Mouse (Mus musculus) CD4-positive helper T cell, adult 2 months (primary cell): ENCODE results near the gene Rnaseh2b.

ENCODE experiments used
- DNase-seq: peaks from one replicate; pipeline ENCODE4 v3.0.0-alpha.2; 2012; ENCODE audit warnings: low read depth, missing footprints, low spot score

Rnaseh2b gene

DNA sequence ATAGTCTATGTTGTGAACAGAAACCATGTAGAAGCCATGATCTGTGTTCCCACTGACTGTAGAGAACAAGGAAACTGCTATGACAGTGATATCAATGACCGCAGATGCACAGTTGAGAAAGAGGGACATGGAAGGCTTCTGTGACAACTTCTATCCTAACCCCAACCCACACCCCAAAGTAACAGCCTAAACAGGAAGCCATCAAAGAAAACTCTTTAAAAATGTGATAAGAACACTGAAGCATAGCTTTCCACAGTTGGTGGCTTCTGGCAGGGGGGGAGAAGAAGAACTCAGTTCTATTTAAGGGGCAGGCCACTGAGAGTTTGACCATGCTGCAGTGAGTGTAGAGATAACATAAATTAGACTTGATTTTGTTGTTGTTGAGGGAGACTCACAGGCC lies 19.3 kb downstream of the Rnaseh2b start:
- no peak for DNase-seq

GRCm38 (mm10) chr14:62322581-62323344 lies 30.4 kb downstream of the Rnaseh2b start:
- no peak for DNase-seq

GRCm38 (mm10) chr14:62323457-62323856 lies 31.1 kb downstream of the Rnaseh2b start:
- no peak for DNase-seq

DNA sequence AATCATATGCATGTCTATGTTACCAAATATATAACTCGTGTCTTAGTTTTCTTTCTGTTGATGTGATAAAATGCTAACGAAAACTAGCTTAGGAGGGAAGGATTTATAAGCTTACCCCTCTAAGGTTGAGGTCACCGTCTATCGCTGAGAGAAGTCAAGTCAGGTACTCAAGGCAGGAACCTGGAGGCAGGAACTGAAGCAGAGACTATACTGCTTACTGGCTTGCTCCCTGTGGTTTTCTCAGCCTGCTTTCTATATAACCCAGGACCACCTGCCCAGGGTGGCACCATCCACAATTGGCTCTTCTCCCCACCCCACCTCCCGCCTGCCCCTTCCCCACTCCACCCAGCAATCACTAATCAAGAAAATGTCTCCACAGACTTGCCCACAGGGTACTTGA lies 32.6 kb downstream of the Rnaseh2b start:
- DNase-seq = no peak

DNA sequence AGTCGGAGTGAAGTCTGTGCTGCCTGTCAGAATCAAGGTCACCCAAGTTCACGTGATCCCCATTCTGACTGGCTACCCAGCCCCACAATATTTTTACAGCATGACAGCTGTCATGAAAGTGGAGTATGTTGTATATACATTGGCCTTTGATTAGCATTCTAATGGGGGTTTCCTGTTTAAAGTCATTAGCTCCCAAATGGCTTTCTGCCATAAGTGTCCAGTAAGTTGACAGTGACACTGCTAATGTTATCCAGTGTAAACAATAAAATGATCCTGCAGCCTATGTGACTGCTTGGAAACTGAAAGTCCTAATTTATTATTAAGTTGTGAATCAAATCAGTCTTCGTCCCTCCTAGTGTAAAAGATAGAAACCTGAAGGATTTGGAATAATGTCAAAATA lies 33.6 kb downstream of the Rnaseh2b start:
- DNase-seq = no peak

DNA sequence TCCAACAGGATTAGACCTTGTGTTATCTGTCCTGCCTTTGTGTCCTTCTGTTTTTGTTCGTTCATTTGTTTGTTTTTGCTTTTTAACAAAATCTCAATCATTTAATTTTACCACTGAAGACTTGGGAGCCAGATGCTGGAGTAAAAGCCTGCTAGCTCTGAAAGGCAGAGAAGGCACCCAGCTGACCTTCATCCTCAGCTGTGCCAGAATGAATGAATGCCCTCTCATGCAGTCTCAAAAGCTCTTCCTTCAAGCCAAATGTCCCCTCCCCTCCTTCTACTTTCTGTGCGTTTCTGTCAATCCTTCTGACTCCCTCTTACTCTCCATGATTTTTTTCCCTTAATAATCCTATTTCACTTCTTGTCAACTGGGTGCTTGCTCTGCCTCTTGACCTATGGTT lies 34.8 kb downstream of the Rnaseh2b start:
- no peak for DNase-seq

DNA sequence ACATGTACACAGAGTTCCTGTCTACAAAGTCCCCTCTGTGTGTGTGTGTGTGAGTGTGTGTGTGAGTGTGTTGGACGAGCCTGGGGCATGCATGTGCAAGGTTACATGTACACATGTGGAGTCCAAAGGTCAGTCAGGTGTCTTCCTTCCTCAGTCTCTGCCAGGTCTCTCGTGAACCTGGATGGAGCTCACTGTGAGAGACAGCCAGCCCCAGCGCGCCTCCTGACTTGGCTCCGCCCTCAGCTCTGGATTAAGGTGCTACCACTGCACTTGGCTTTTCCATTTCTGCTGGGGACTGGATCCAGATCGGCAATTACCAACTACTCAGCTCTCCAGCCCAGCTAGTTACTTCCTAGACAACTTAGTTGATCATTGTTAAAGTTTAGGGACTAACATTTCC lies 36.2 kb downstream of the Rnaseh2b start:
- no peak for DNase-seq

DNA sequence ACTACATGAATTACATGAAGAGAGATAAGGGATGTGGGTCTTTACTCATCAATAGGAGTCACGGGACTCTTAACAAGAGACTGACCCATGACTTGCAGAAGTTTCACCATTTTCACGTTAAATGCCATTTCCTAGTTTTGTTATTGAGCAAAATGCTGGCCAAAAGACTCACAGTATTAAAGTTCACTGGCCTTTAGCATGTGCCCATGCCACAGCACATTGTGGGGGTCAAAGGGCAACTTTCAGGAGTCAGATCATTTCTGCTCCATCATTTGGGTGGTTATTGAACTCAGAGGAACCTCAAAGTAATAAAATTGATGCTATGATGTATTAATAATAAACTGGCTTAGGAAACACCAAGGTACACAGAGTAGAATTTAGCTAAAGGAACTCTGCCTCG lies 37.2 kb downstream of the Rnaseh2b start:
- DNase-seq = no peak

DNA sequence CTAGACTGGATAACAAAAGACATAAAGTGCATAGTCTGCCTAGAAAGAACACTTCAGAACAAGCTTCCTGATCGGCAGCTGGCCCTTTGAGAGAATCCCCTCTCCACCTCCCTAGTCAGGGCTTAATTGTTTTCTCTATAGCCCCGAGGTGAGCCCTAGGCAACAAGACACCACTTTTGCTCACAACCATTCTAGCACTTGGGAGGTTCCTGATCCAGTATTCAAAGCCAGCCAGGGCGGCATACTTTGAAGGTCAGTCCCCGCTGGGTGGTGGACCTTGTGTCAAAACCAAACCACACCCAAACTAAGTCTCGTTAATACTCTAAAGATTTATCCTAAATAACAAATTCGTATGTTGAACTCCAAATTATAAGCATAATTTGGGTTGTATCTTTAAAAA lies 39.1 kb downstream of the Rnaseh2b start:
- no peak for DNase-seq

GRCm38 (mm10) chr14:62331866-62332619 lies 39.7 kb downstream of the Rnaseh2b start:
- DNase-seq = peak; percentile 89

DNA sequence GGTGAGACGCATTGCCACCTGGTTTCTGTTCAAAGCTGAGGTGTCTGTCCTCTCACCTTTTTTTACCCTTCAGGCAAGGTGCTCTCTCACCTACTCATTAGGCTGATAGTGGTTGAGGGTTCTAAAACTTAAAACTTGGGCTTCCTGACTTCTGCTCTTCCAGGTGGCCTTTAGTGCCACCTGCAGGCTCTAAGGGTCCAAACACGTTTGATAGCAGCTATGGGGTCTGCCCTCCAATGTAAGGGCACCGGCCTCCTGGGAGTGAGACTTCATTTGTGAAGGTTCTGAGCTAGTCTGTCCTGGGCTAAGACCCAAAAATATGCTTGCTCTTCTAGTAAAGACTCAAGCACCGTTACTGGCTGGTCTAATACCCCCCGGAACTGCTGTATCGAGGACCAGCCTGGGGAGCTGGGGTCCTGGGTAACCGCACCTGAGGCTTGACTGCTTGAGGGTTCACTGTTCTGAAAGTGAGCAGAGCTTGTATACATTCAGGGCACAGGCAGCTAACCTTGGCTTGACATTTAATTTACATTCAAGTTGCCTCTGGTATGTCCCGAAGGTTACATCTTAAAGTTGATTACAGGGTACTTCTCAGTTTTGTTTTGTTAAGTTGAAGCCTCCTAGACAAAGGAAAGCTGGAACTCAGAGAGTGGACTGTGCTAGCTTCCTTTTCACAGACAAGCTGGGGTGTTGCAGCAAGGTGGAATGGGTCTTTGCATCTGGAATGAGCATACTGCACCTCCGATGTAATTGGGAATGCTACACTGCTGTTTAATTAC lies 41.7 kb downstream of the Rnaseh2b start:
- peak; percentile 27 for DNase-seq

GRCm38 (mm10) chr14:62339196-62339595 lies 46.8 kb downstream of the Rnaseh2b start:
- DNase-seq = no peak

DNA sequence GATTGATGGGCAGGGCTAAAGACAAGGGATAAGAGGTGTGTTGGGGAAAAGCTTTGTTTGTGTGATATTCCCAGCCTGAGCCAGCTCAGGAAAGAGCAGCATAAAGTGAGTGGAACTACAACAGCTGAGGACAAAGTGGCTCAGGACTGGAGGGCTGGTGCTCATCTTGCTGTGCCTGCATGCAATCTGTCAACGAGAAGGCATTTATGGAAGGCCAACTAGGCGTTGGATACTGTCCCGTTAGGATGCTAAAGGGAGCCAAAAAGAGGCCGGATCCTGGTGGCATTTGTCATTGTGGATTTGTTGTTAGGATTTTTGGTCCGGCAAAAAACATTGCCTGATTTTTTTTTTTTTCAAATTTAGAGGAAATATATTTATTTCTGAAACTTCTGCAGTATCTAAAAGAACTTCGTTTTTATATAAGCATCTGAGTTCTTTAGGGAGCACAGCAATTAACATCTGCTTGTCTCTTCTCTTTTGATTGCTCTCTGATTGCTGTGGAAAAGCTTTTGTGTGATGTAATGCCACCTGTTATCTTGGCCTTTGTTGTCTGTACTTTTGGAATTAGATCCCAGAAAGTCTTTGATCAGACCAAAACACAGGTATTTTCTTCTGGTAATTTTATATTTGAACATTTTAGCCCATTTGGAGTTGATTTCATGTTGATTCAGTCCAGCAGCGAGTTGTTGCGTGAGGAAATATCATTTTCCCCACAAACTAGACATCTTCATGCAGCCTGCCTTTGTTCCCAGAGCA lies 49.7 kb downstream of the Rnaseh2b start:
- no peak for DNase-seq

GRCm38 (mm10) chr14:62342643-62343144 lies 50.3 kb downstream of the Rnaseh2b start:
- DNase-seq = peak; percentile 65

- no peak for DNase-seq
Measured at GRCm38 (mm10) chr14:62346570-62346969, 54.2 kb downstream of the Rnaseh2b start.

- peak; percentile 32 for DNase-seq
Measured at GRCm38 (mm10) chr14:62347103-62347502, 54.7 kb downstream of the Rnaseh2b start.

GRCm38 (mm10) chr14:62349786-62350185 lies 57.4 kb downstream of the Rnaseh2b start:
- no peak for DNase-seq

- DNase-seq = no peak
Measured at GRCm38 (mm10) chr14:62350186-62350585, 57.8 kb downstream of the Rnaseh2b start.

- peak; percentile 44 for DNase-seq
Measured at GRCm38 (mm10) chr14:62350890-62351289, 58.5 kb downstream of the Rnaseh2b start.

GRCm38 (mm10) chr14:62353372-62353771 lies 61.0 kb downstream of the Rnaseh2b start:
- DNase-seq = no peak

- no peak for DNase-seq
Measured at GRCm38 (mm10) chr14:62353793-62354192, 61.4 kb downstream of the Rnaseh2b start.
